Mouse (Mus musculus): ENCODE measurements at regions not wholly inside any gene's neighbourhood (a gene's known extent, or its start where the extent isn't known, plus 50 kb on each side); places are given as distances from the start of the nearest gene placed in this dataset.
A peak's percentile ranks its signal among the peaks of the same experiment; 100 is the strongest.
"Not testable (repeated sequence)": the region's sequence is repeated elsewhere in the genome, so short reads cannot be mapped to it uniquely, and the experiment has no call there.

DNA sequence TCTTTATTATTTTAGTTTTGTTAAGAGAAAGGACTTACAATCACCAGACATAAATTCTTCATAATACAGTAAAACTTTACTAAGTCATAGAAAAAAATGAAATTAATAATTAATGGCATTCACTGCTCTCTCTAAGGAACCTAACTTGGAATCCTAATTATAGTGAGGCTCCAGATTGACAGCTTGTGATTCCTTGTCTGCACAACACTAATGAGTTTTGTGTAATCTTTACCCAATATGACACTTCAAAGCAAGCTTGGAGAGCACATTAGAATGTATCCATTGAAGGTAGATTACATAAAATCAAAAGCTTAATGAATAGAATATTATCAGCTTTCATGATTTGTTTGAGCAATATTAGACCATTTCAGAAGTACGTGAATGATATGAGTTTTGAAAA lies 1914.7 kb downstream of the Efna5 start:
- Histone ChIP-seq H3K4me2 (ENCODE audit: low read depth) (no peak overlapping the region), H3K27me3 (ENCODE audit: insufficient read depth, low read length) (no peaks in the 10 kb centered on the region), H3K36me3 (ENCODE audit: insufficient read depth) (no peaks in the 10 kb centered on the region), H3K4me1 (ENCODE audit: insufficient read depth) (no peaks in the 10 kb centered on the region), H3K9ac (no peak overlapping the region), H3K9me3 (ENCODE audit: low read length) (no peaks in the 10 kb centered on the region), H3K4me3 (ENCODE audit: low read depth, low read length) (no peak overlapping the region), H3K27ac (ENCODE audit: low read depth, low read length) (no peak overlapping the region)
- no peak for TF ChIP-seq CTCF (IDR thresholded peaks at IDR 0.05; ENCODE audit: low read depth)
- ATAC-seq = no peak
- no peak for DNase-seq
- WGBS = 55% methylated on average over 1 of the region's 1 CpGs

DNA sequence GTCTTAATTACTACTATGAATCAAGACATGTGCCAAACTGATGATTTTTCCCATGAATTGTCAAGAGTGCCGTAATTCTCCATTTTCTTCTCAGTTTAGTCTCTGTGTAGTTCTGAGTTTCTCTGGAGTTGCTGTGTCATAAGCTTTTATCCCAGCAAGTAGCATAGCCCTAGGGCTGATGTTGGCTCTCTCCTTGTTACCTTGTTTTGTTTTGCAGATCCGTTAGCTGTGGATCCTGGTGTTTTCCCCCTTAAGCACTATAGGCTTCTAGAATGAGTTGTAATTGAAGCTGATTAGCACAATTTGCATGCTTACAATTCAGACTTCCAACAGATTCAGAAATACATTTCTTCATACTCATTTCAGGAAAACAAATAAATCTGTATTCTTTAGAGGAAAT lies 1915.5 kb downstream of the Efna5 start:
- no peak for ATAC-seq
- peak; percentile 9 for DNase-seq
- no peak for TF ChIP-seq CTCF (IDR thresholded peaks at IDR 0.05; ENCODE audit: low read depth)

DNA sequence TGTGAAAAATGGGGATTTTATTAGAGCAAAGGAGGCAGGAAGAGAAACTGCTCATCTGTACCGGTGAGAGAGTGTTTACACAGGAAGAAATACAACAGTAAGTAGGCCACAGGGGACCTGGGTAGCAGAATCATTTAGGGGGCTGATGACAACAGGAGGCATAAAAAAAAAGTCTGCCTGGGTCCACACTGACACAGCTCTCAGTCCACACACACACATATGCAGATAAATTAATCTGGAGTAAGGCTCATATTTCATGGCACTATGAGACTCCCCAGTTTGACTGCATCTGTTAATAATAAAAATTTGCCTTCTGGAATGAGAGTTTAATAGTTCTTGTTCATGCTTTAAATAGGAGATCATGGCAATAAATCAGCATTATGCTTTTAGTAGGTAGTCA lies 1929.7 kb downstream of the Efna5 start:
- Histone ChIP-seq H3K4me1 (ENCODE audit: insufficient read depth) (no peaks in the 10 kb centered on the region), H3K9me3 (ENCODE audit: low read length) (no peaks in the 10 kb centered on the region), H3K36me3 (ENCODE audit: insufficient read depth) (no peaks in the 10 kb centered on the region), H3K27me3 (ENCODE audit: insufficient read depth, low read length) (no peaks in the 10 kb centered on the region), H3K27ac (ENCODE audit: low read depth, low read length) (no peak overlapping the region), H3K4me3 (ENCODE audit: low read depth, low read length) (no peak overlapping the region), H3K9ac (no peak overlapping the region), H3K4me2 (ENCODE audit: low read depth) (no peak overlapping the region)
- ATAC-seq (no peak), DNase-seq (no peak)
- no peak for TF ChIP-seq CTCF (IDR thresholded peaks at IDR 0.05; ENCODE audit: low read depth)
- WGBS = 67% methylated on average over 1 of the region's 1 CpGs

More for the DNA sequence above, 1915.5 kb downstream of the Efna5 start:
- Histone ChIP-seq H3K9ac (no peak overlapping the region), H3K36me3 (ENCODE audit: insufficient read depth) (no peaks in the 10 kb centered on the region), H3K27ac (ENCODE audit: low read depth, low read length) (no peak overlapping the region), H3K4me3 (ENCODE audit: low read depth, low read length) (no peak overlapping the region), H3K4me1 (ENCODE audit: insufficient read depth) (no peaks in the 10 kb centered on the region), H3K9me3 (ENCODE audit: low read length) (no peaks in the 10 kb centered on the region), H3K27me3 (ENCODE audit: insufficient read depth, low read length) (no peaks in the 10 kb centered on the region), H3K4me2 (ENCODE audit: low read depth) (0 out of 2 replicates have a peak overlapping the region, but pooled peaks have one; percentile 8)
- WGBS = 25% methylated on average over 2 of the region's 2 CpGs

DNA sequence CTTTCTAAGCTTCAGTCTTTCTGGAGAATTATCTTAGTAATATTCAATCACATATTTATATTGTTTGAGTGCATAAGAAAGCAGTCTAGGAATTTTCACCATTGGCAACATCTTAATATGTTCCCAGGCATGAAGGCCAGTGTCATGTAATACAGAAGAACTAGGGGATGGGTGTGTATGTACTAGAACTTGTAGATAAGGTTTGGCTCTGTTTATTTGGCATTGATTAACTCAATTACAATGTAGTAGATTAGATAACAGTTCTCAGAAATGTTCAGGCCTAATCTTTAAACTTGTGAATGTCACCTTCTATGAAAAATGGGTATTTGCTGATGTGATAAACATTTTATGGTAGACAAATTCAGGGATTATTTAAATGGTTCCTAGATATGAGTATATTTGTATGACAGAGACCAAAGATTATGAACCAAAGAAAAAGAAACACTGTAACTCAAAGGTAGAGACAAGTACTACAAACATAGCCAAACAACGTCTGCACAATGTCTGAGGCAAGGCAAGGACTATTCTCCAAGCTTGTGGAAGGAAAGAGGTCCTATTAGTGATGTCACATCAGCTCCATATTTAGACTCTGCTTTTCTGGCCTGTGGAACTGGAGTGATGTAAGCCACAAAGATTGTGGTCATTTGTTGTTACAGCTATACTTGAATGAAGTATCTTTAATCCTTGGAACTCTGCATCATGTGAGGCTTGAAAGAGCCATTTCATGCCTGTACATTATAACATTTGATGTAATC lies 1924.8 kb upstream of the Nudt12 start:
- Histone ChIP-seq H3K36me3 (ENCODE audit: insufficient read depth) (no peaks in the 10 kb centered on the region), H3K4me3 (ENCODE audit: low read depth, low read length) (no peak overlapping the region), H3K27ac (ENCODE audit: low read depth, low read length) (no peak overlapping the region), H3K4me1 (ENCODE audit: insufficient read depth) (no peaks in the 10 kb centered on the region), H3K9ac (no peak overlapping the region), H3K9me3 (ENCODE audit: low read length) (no peaks in the 10 kb centered on the region), H3K4me2 (ENCODE audit: low read depth) (no peak overlapping the region), H3K27me3 (ENCODE audit: insufficient read depth, low read length) (no peaks in the 10 kb centered on the region)
- ATAC-seq (no peak), DNase-seq (no peak)
- WGBS = 72% methylated on average over 1 of the region's 1 CpGs
- TF ChIP-seq CTCF (IDR thresholded peaks at IDR 0.05; ENCODE audit: low read depth) = no peak

DNA sequence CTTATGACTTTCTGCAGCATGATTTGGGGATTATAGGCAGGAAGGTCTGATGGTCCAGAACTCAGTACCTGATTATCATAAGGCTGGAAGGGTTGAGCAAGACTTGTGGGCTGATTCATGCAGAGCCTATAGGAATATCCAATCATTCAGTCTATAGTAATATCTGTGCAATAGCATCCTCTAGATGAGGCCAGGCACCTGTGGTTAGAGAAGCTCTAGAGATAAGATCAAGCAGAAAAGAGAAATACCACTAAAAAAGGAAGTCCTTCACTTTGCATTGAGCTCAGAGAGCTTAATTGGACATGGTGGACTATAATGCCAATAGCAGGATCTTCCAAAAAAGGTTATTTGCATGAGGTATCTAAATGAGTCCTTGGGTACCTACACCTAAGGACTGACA lies 1921.1 kb upstream of the Nudt12 start:
- H3K4me1 ChIP-seq (ENCODE audit: insufficient read depth) = no peaks in the 10 kb centered on the region
- DNase-seq (no peak), ATAC-seq (no peak)
- H3K9ac ChIP-seq = no peak overlapping the region
- no peaks in the 10 kb centered on the region for H3K36me3 ChIP-seq (ENCODE audit: insufficient read depth)
- H3K27me3 ChIP-seq (ENCODE audit: insufficient read depth, low read length) = no peaks in the 10 kb centered on the region
- no peak for TF ChIP-seq CTCF (IDR thresholded peaks at IDR 0.05; ENCODE audit: low read depth)
- no peak overlapping the region for H3K4me3 ChIP-seq (ENCODE audit: low read depth, low read length)
- no peaks in the 10 kb centered on the region for H3K9me3 ChIP-seq (ENCODE audit: low read length)
- H3K4me2 ChIP-seq (ENCODE audit: low read depth) = no peak overlapping the region
- no peak overlapping the region for H3K27ac ChIP-seq (ENCODE audit: low read depth, low read length)

DNA sequence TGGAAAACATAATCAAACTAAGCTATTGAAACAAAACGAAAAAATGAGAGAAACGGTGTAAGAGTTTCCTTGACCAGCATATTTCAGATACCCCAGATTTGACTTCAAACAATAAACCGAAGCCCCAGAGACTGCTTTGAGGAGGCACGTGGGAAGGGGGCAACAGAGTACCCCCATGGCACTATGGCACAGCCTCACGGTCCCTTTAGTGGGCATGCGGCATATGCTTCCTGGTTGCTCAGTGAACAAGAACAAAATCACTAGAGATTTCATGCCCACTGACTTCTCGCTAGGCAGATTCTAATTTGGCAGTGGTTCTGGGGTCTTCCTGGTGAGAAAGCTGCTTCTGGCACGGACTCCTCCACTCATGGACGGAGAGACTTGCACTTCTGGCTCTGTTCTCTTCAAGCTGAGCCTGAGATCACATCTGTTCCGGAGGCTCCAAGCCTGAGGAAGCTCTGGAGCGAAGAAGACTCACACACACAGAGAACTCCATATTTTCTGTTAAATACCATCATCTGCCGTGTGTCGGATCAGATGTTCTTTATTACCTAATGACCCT lies 1912.7 kb upstream of the Nudt12 start:
- DNase-seq = peak; percentile 2
- H3K27me3 ChIP-seq (ENCODE audit: insufficient read depth, low read length) = no peaks in the 10 kb centered on the region
- H3K4me2 ChIP-seq (ENCODE audit: low read depth) = no peak overlapping the region
- no peaks in the 10 kb centered on the region for H3K9me3 ChIP-seq (ENCODE audit: low read length)
- 76% methylated on average over 13 of the region's 13 CpGs for WGBS
- H3K4me1 ChIP-seq (ENCODE audit: insufficient read depth) = no peaks in the 10 kb centered on the region
- H3K9ac ChIP-seq = no peak overlapping the region
- TF ChIP-seq CTCF (IDR thresholded peaks at IDR 0.05; ENCODE audit: low read depth) = no peak
- no peaks in the 10 kb centered on the region for H3K36me3 ChIP-seq (ENCODE audit: insufficient read depth)
- ATAC-seq = no peak
- H3K27ac ChIP-seq (ENCODE audit: low read depth, low read length) = no peak overlapping the region
- no peak overlapping the region for H3K4me3 ChIP-seq (ENCODE audit: low read depth, low read length)

DNA sequence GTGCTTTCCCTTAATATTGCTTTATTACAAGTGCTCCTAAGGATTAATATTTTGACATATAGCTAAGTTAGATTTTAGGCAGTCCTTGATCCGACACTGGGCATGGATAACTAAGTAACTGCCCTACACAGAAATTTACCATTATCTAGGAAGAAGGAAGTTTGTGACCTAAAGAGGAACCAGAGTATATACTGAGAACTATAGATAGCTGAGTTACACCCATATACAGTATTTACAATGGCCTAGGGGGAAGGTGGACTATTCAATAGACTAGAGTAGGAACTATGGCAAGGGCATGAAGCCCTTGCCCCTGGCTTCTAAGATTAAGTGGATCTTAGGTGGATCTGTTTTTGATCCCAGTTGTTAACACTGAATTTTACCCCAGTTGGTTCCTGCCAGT lies 1869.5 kb upstream of the Nudt12 start:
- not testable (repeated sequence) for H3K36me3 ChIP-seq (ENCODE audit: insufficient read depth); H3K27me3 ChIP-seq (ENCODE audit: insufficient read depth, low read length); H3K9me3 ChIP-seq (ENCODE audit: low read length); H3K27ac ChIP-seq (ENCODE audit: low read depth, low read length); H3K4me1 ChIP-seq (ENCODE audit: insufficient read depth); H3K4me3 ChIP-seq (ENCODE audit: low read depth, low read length); H3K4me2 ChIP-seq (ENCODE audit: low read depth); DNase-seq; ATAC-seq; H3K9ac ChIP-seq
- 95% methylated on average over 1 of the region's 1 CpGs for WGBS
